Mouse (Mus musculus) ES-Bruce4 (cell line): ENCODE data around the gene Nkiras2.

Experiments used
- CTCF ChIP-seq: IDR thresholded peaks from one replicate; pipeline ENCODE4 v1.8.1; 2011; ENCODE audit warnings: low read depth, low read length
- EP300 ChIP-seq: IDR thresholded peaks from 2 replicates; pipeline ENCODE4 v1.6.1; 2011; ENCODE audit warnings: low read depth, low read length; ENCODE audit not compliant: insufficient read depth

GRCm38 (mm10) chr11:100651748-100652147, 32.7 kb downstream of the Nkiras2 start:
- TF ChIP-seq CTCF (no peak), EP300 (no peak)
